Mouse (Mus musculus) ovary, adult 2 months (tissue): ENCODE measurements around the gene Psmg4. TPM values are rescaled to one million over a fixed set of nuclear protein-coding genes. Genes with fewer than 3 reads are reported as not detected.

Experiments used
- polyA plus RNA-seq: library from polyadenylated mRNA; depleted of rRNA; stranded (reverse); fragments of >200 nt; gene quantifications from 2 replicates; pipeline ENCODE4 v1.2.3, GENCODE M21; 2012; rRNA removed

Psmg4 gene
- 223 and 253 TPM in 2 replicates for polyA plus RNA-seq

GRCm38 (mm10) chr13:34162491-34163303, at the start of gene Psmg4:
TSS of gene Psmg4 (plus strand) at chr13:34162964.

GRCm38 (mm10) chr13:34130226-34130731, 32.5 kb upstream of the Psmg4 start, which contains the start of gene Tubb2b:
TSS of gene Tubb2b (minus strand) at chr13:34130466.

Other genes starting within 250 kb of the Psmg4 start
- 4.7 and 5.5 TPM in 2 replicates for gene Nqo2, start 198.3 kb upstream of the Psmg4 start, polyA plus RNA-seq
- gene Ripk1, start 160.6 kb upstream of the Psmg4 start, polyA plus RNA-seq, result 15.1 and 18.5 TPM in 2 replicates
- gene Serpinb6a, start 160.2 kb upstream of the Psmg4 start, polyA plus RNA-seq, result 85.9 and 88.4 TPM in 2 replicates
- 50.7 and 53.5 TPM in 2 replicates for gene Bphl, start 125.4 kb upstream of the Psmg4 start, polyA plus RNA-seq
- gene Tubb2a, start 85.0 kb upstream of the Psmg4 start, polyA plus RNA-seq, result 357 and 364 TPM in 2 replicates
- gene Tubb2b, start 32.5 kb upstream of the Psmg4 start, polyA plus RNA-seq, result 39.9 and 49.9 TPM in 2 replicates
- 13.2 and 14.1 TPM in 2 replicates for gene Slc22a23, start 182.2 kb downstream of the Psmg4 start, polyA plus RNA-seq